Mouse (Mus musculus) forebrain, embryonic 13.5 days (tissue): ENCODE measurements around the gene Agmo. TPM values are rescaled to one million over a fixed set of nuclear protein-coding genes. Genes with fewer than 3 reads are reported as not detected.
A peak's percentile ranks its signal among the peaks of the same experiment; 100 is the strongest.

Source experiments
- ATAC-seq: fragments of 200-750 bp; cut with Nextera tagmentation; 2 replicates; pipeline ENCODE4 v1.8.0; 2017
- H3K27ac ChIP-seq: fragments of 300-500 bp; sonication (generic); 2 replicates; pipeline ENCODE4 v1.5.1; 2015; ENCODE audit warnings: inconsistent platforms, mild to moderate bottlenecking, moderate library complexity
- H3K27me3 ChIP-seq: fragments of 300-500 bp; sonication (generic); 2 replicates; pipeline ENCODE4 v1.6.1; 2015; ENCODE audit warnings: mild to moderate bottlenecking, inconsistent platforms
- H3K36me3 ChIP-seq: fragments of 300-500 bp; sonication (generic); 2 replicates; pipeline ENCODE4 v1.6.1; 2015; ENCODE audit warnings: mild to moderate bottlenecking, inconsistent platforms; ENCODE audit not compliant: poor library complexity, severe bottlenecking
- H3K4me1 ChIP-seq: fragments of 300-500 bp; sonication (generic); 2 replicates; pipeline ENCODE4 v1.6.1; 2015; ENCODE audit warnings: inconsistent platforms
- H3K4me2 ChIP-seq: fragments of 300-500 bp; sonication (generic); 2 replicates; pipeline ENCODE4 v1.6.1; 2015; ENCODE audit warnings: inconsistent platforms, mild to moderate bottlenecking, moderate library complexity
- H3K4me3 ChIP-seq: fragments of 300-500 bp; sonication (generic); 2 replicates; pipeline ENCODE4 v1.5.1; 2015; ENCODE audit warnings: mild to moderate bottlenecking, inconsistent platforms
- H3K9ac ChIP-seq: fragments of 300-500 bp; sonication (generic); 2 replicates; pipeline ENCODE4 v1.6.1; 2015; ENCODE audit warnings: mild to moderate bottlenecking, inconsistent platforms
- H3K9me3 ChIP-seq: fragments of 300-500 bp; sonication (generic); replicated peaks from 2 replicates; pipeline ENCODE4 v1.6.1; 2016; ENCODE audit warnings: inconsistent platforms
- WGBS: fragments of 180-500 bp; shearing (Covaris S2); methylation state at CpG from one replicate; pipeline ENCODE4 v1.1.7; 2015; 5-methylcytosine and 5-hydroxymethylcytosine counted together
- polyA plus RNA-seq: library from polyadenylated mRNA; unstranded; fragments of >200 nt; fragmentation: Nextera tagmentation; extraction: Ambion mirVana; gene quantifications from 2 replicates; pipeline ENCODE4 v1.2.1, GENCODE M21; 2015

Gene Agmo
- polyA plus RNA-seq, result 0.14 and 0.48 TPM in 2 replicates

- Histone ChIP-seq H3K9me3 (no peaks in the 10 kb centered on the region), H3K4me3 (no peak within 1 kb of the TSS), H3K9ac (no peak within 1 kb of the TSS), H3K27ac (no peak within 1 kb of the TSS), H3K4me2 (no peak within 1 kb of the TSS), H3K4me1 (no peaks in the 10 kb centered on the region), H3K27me3 (no peaks in the 10 kb centered on the region), H3K36me3 (no peaks in the 10 kb centered on the region)
- ATAC-seq, result no peak
- WGBS, result 62% methylated on average over 4 of the region's 4 CpGs
These were observed at the start of gene Agmo for GRCm38 (mm10) chr12:37241566-37242021. Gene Agmo, plus strand, starts transcription at chr12:37241641.

DNA sequence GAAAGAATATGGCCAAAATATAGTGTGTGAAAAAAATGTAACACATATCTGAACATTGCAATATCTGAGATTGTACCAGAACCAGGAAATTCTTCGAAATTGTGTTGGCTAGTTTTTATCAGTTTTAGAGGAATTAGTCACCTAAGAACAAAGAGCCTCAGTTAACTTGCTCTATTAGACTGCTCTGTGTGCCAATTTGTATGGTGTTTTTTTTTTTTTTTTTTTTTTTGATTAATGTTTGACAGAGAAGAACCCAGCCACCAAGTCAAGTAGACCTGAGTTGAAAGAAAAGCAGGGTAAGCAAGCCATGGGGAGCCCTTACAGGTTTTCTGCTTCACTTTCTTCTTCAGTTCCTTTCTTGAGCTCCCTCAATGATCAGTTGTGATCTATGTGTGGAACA lies 10.3 kb upstream of the Agmo start:
- Histone ChIP-seq H3K27ac (no peak overlapping the region), H3K4me1 (no peaks in the 10 kb centered on the region), H3K9me3 (no peaks in the 10 kb centered on the region), H3K9ac (no peak overlapping the region), H3K4me2 (no peak overlapping the region), H3K36me3 (no peaks in the 10 kb centered on the region), H3K4me3 (no peak overlapping the region), H3K27me3 (no peaks in the 10 kb centered on the region)
- WGBS, result 95% methylated on average over 1 of the region's 1 CpGs
- ATAC-seq, result no peak

DNA sequence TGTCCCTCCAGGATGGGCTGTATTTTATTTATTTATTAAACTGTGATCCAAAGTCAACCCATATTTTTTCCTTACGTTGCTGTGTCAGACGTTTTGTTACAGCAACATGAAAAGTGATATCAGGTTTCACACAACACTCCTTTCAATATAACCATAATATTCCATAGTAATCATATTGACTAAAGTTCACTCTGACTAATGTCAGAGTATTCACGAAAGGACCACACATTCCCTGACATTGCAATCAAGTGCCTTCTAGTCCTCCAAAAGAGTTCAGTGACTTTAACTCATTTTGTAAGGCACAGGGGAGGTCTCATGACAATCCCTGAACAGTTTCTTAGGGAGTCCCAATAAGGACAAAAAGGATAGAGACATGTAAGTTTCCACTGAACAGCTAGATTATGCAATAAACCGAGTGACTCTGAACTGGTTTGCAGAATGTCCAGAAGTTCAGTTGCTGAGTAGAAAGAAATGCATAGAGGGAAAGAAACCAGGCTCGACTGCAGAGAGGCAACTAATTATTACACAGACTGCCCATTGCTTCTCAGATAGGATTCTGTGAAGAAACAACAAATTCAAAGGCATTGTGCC lies 371 bp upstream of the Agmo start:
- ATAC-seq, result no peak
- H3K36me3 ChIP-seq, result no peaks in the 10 kb centered on the region
- H3K27me3 ChIP-seq, result no peaks in the 10 kb centered on the region

GRCm38 (mm10) chr12:37242484-37242883 lies 1.0 kb downstream of the Agmo start:
- no peak for ATAC-seq
- Histone ChIP-seq H3K27me3 (no peaks in the 10 kb centered on the region), H3K4me1 (no peaks in the 10 kb centered on the region), H3K4me2 (no peak overlapping the region), H3K27ac (no peak overlapping the region), H3K9ac (no peak overlapping the region), H3K9me3 (no peaks in the 10 kb centered on the region), H3K4me3 (no peak overlapping the region), H3K36me3 (no peaks in the 10 kb centered on the region)
- 94% methylated on average over 3 of the region's 3 CpGs for WGBS

More for the DNA sequence above, 371 bp upstream of the Agmo start:
- Histone ChIP-seq H3K4me2 (no peak overlapping the region), H3K27ac (no peak overlapping the region), H3K9me3 (no peaks in the 10 kb centered on the region), H3K4me1 (no peaks in the 10 kb centered on the region), H3K4me3 (no peak overlapping the region), H3K9ac (no peak overlapping the region)
- WGBS, result 76% methylated on average over 5 of the region's 5 CpGs

DNA sequence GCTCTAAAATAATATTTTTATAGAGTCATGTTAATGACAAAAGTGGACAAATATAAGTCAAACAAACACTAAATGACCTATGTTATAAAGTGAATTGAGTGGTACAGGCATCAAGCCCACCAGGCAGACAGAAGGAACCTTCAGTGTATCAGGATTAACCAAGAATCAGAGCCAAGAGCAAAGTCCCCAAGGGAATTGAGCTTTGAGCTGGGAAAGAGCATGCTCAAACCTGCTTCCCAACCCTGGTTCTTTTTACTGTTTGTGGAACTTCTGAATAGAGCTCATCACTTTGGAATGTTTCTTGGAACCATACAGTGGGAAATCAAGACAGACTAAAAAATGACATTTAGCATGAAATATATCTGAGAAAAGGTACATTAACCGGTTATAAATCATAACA lies 3.4 kb downstream of the Agmo start:
- Histone ChIP-seq H3K27ac (no peak overlapping the region), H3K9me3 (no peaks in the 10 kb centered on the region), H3K4me2 (no peak overlapping the region), H3K27me3 (no peaks in the 10 kb centered on the region), H3K36me3 (no peaks in the 10 kb centered on the region), H3K4me1 (no peaks in the 10 kb centered on the region), H3K4me3 (no peak overlapping the region), H3K9ac (no peak overlapping the region)
- 90% methylated on average over 1 of the region's 1 CpGs for WGBS
- no peak for ATAC-seq

DNA sequence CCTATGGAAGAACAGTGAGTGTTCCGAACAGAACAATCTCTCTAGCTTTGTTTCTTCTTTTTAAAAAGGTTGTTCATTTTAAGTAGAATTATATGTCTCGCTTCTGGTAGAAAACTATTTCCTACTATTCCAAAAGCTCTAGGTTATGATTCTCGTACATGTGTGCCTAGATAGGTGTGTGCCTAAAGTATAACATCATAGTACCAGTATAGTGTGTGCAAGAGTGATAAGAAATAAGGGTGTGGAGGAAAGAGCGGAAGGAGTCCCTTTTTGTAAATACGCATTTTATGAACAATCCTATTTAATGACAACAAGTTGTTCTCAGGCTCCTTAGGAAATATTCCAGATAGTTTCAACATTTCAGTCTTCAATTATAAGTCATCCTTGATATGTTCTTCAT lies 10.2 kb downstream of the Agmo start:
- no peak overlapping the region for H3K27ac ChIP-seq
- 93% methylated on average over 5 of the region's 5 CpGs for WGBS
- no peak for ATAC-seq

GRCm38 (mm10) chr12:37257099-37257498 lies 15.7 kb downstream of the Agmo start:
- H3K27ac ChIP-seq, result no peak overlapping the region
- no peaks in the 10 kb centered on the region for H3K36me3 ChIP-seq
- H3K4me2 ChIP-seq, result no peak overlapping the region
- H3K4me1 ChIP-seq, result no peaks in the 10 kb centered on the region
- H3K27me3 ChIP-seq, result no peaks in the 10 kb centered on the region
- no peaks in the 10 kb centered on the region for H3K9me3 ChIP-seq
- H3K9ac ChIP-seq, result no peak overlapping the region
- 77% methylated on average over 2 of the region's 2 CpGs for whole genome bisulfite sequencing
- ATAC-seq, result no peak
- no peak overlapping the region for H3K4me3 ChIP-seq

More for the DNA sequence above, 10.2 kb downstream of the Agmo start:
- Histone ChIP-seq H3K36me3 (no peaks in the 10 kb centered on the region), H3K4me2 (no peak overlapping the region), H3K9ac (no peak overlapping the region), H3K27me3 (no peaks in the 10 kb centered on the region), H3K4me1 (no peaks in the 10 kb centered on the region), H3K4me3 (no peak overlapping the region), H3K9me3 (no peaks in the 10 kb centered on the region)

GRCm38 (mm10) chr12:37259771-37260528 lies 18.5 kb downstream of the Agmo start:
- H3K27me3 ChIP-seq, result no peaks in the 10 kb centered on the region
- H3K27ac ChIP-seq, result no peak overlapping the region
- no peak for ATAC-seq
- no peak overlapping the region for H3K9ac ChIP-seq
- H3K4me3 ChIP-seq, result no peak overlapping the region
- no peaks in the 10 kb centered on the region for H3K9me3 ChIP-seq
- H3K4me2 ChIP-seq, result no peak overlapping the region
- no peaks in the 10 kb centered on the region for H3K36me3 ChIP-seq
- H3K4me1 ChIP-seq, result no peaks in the 10 kb centered on the region

DNA sequence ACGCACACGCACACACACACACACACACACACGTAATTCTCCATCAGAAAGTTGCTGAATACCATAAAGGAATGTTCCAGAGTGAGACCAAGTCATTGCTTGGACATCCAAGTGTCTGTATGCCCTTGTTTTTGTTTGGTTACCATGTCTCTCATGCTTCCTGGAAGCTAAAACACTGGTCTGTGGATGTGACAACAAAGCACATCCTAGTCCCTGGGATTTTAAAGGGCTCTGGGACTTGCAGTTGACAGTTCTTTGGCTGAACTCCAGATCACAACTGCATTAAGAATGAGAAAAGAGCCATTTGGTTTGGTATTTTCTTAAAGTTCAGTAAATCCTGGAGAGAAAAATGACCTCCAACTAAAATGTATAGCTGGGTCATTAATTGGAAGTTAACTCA lies 22.2 kb downstream of the Agmo start:
- 91% methylated on average over 3 of the region's 3 CpGs for WGBS
- Histone ChIP-seq H3K4me1 (no peaks in the 10 kb centered on the region), H3K9ac (no peak overlapping the region)

DNA sequence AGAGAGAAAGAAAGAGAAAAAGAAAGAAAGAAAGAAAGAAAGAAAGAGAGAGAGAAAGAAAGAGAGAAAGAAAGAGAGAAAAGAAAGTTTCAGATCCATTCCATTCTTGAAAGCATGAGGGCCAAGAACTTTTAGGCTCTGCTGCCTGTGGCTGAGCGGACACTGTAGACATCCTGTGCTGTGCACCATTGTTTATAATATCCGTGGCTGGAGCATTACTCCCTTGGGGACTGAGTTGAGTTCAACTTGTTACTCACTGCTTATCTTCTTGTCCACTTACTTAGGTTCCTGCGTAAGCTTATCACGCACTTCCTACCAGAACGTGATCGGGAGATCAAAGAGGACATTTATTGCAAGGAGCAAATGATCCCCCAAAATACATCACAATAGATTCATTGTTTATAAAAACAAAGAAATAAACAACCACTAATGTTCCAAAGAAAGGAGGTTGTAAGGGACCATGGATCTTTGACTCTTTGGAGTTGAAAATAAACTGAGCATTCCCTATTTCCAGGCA lies 27.3 kb downstream of the Agmo start:
- Histone ChIP-seq H3K4me1 (no peaks in the 10 kb centered on the region), H3K4me3 (no peak overlapping the region), H3K27ac (no peak overlapping the region), H3K9ac (no peak overlapping the region), H3K4me2 (no peak overlapping the region), H3K9me3 (no peaks in the 10 kb centered on the region), H3K27me3 (no peaks in the 10 kb centered on the region), H3K36me3 (no peaks in the 10 kb centered on the region)
- no peak for ATAC-seq
- 72% methylated on average over 6 of the region's 6 CpGs for WGBS

More for the DNA sequence above, 22.2 kb downstream of the Agmo start:
- Histone ChIP-seq H3K27ac (no peak overlapping the region), H3K9me3 (no peaks in the 10 kb centered on the region), H3K4me2 (no peak overlapping the region), H3K27me3 (no peaks in the 10 kb centered on the region), H3K36me3 (no peaks in the 10 kb centered on the region), H3K4me3 (no peak overlapping the region)
- no peak for ATAC-seq

DNA sequence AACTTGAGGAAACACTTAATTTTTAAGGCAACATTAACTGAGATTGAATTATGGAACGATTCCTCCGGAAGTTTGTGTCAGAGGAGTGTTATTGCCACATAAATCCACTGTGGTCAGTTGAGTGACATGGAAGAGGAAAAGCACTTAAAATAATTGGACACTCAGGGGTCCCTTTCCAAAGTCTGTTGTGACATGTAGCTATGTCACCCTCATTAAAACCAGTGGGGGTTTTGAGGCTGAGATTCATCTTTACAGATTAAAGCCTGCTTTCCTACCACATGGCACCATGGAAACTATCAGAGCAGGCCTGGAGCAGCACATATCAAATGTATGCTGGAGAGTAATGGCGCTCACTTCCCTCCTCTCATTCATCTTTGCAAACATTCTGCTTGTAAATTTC lies 31.2 kb downstream of the Agmo start:
- H3K27me3 ChIP-seq, result no peaks in the 10 kb centered on the region
- ATAC-seq, result peak; percentile 70; the same call in 1 of the 2 replicates
- 70% methylated on average over 3 of the region's 3 CpGs for WGBS

GRCm38 (mm10) chr12:37273964-37274657 lies 32.7 kb downstream of the Agmo start:
- Histone ChIP-seq H3K9me3 (no peaks in the 10 kb centered on the region), H3K36me3 (no peaks in the 10 kb centered on the region), H3K4me1 (no peaks in the 10 kb centered on the region), H3K27me3 (no peaks in the 10 kb centered on the region), H3K4me2 (no peak overlapping the region), H3K27ac (no peak overlapping the region), H3K9ac (no peak overlapping the region), H3K4me3 (no peak overlapping the region)
- 84% methylated on average over 5 of the region's 5 CpGs for WGBS
- ATAC-seq, result no peak

More for the DNA sequence above, 31.2 kb downstream of the Agmo start:
- Histone ChIP-seq H3K4me2 (no peak overlapping the region), H3K4me1 (no peaks in the 10 kb centered on the region), H3K4me3 (no peak overlapping the region), H3K9ac (no peak overlapping the region), H3K27ac (no peak overlapping the region), H3K36me3 (no peaks in the 10 kb centered on the region), H3K9me3 (no peaks in the 10 kb centered on the region)
